Mouse (Mus musculus) megakaryocyte, embryonic 14.5 days (primary cell): Measurements from ENCODE around the gene Siae. TPM values are rescaled to one million over a fixed set of nuclear protein-coding genes. Genes with fewer than 3 reads are reported as not detected.

ENCODE experiments used
- H3K27me3 ChIP-seq: replicated peaks from 2 replicates; pipeline ENCODE3; 2012; ENCODE audit warnings: inconsistent platforms
- H3K36me3 ChIP-seq: replicated peaks from 2 replicates; pipeline ENCODE3; 2012; ENCODE audit warnings: low read length, inconsistent platforms, mixed read lengths
- H3K4me1 ChIP-seq: 2 replicates; pipeline ENCODE4 v1.6.1; 2012; ENCODE audit warnings: inconsistent platforms
- H3K4me3 ChIP-seq: replicated peaks from 2 replicates; pipeline ENCODE3; 2012; ENCODE audit warnings: moderate library complexity, mild to moderate bottlenecking, inconsistent platforms
- H3K9me3 ChIP-seq: 2 replicates; pipeline ENCODE4 v1.6.1; 2012; ENCODE audit warnings: inconsistent platforms
- FLI1 ChIP-seq: IDR thresholded peaks from 2 replicates; pipeline ENCODE4 v1.6.1; 2012; ENCODE audit warnings: low read length, inconsistent platforms, mixed read lengths
- GATA1 ChIP-seq: IDR thresholded peaks from 3 replicates; pipeline ENCODE4 v1.6.1; 2012; ENCODE audit warnings: mixed read lengths, low read length, inconsistent platforms, borderline replicate concordance
- polyA plus RNA-seq: library from polyadenylated mRNA; stranded (reverse); fragments of >175 nt; gene quantifications from 2 replicates; pipeline ENCODE4 v1.2.3, GENCODE M21; 2012; ENCODE audit warnings: low replicate concordance; ENCODE audit not compliant: insufficient read depth

Siae gene
- polyA plus RNA-seq, 1 experiment = 0.40 TPM

DNA sequence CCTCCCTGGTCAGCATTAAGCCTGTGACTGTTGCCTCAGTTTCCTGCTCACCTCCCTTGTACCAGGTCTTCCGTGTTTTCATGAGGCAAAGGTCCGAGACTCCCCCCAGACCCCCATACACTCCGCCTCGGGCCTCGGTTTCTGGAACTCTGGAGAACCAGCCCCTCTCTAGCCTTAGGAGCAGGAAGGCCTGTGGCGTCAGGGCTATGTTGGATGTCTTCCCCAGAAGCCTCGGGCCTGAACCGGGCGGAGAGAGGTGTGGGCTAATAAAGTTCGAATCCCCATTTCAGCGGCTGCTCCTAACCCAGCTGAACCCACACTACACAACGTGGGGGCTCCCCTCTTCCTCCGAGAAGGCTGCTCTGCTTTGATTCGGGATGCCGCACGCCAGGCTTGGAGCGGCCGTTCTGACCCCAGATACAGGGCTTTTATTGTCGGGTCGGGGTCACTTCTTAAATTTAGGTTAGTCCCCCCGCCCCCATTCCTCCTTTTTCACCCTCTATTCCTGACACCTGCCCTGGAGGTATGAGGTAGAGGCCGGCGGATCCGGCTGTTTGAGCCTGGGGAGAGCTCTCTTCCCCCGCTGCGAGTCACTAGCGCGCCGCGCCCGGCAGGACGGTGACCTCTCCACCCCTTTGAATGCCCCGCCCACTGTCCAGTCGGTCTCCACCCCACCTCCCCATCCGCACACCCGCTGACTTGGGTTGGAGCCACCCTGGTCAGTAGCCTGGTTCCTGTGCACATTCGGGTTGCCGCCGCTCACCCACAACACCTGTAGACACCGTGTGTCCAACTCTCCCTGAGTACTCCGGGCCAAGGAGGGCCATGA is 27.9 kb upstream of the Siae start, which contains the start of gene Esam:
Gene Esam (plus strand): TSS at position 683 of the 829 bp plus-strand sequence.
- Histone ChIP-seq H3K4me3 (peak within 1 kb of the TSS; percentile 91), H3K27me3 (peaks cover 3% of the 10 kb centered on the region)

DNA sequence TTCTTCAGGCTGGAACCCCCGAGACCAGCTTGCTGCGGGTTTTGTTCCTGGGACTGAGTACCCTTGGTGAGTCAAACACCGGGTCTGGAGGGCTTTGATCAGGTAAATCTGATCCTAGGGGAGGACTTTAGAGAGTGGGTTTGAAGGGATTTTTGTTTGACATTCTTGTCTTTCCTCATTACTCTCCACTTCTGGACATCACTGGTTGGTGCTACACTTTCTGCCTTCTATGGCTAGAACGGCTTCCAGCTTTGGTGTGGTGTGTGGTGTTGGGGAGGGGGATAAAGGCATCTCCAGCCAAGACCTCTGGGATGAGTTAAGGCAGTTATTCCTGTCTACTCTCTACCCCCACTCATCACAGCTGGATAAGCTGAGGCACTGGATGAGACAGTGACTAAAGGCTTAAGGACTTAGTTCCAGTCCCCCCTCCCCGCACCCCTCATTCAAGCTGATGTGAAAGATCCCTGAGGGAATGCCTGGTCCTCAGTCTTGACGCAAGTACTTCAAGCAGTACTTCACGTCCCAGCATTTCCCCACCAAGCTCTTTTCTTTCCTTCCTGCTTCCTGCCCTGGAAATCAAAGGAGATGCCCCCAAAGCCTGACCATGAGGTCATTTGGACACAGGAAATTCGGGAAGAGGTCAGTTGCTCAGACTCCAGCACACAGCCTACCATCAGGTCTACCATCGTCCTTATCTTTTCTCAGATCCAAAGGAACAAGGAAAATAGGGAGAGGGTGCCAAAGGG is 27.1 kb upstream of the Siae start:
- H3K9me3 ChIP-seq = no peaks in the 10 kb centered on the region
- H3K4me1 ChIP-seq = peaks cover 72% of the 10 kb centered on the region
- peak overlapping the region; percentile 91 for H3K4me3 ChIP-seq
- peaks cover 49% of the 10 kb centered on the region for H3K36me3 ChIP-seq
- TF ChIP-seq GATA1 = no peak
- no peak for TF ChIP-seq FLI1
- H3K27me3 ChIP-seq = peaks cover 3% of the 10 kb centered on the region

More for the DNA sequence above, 27.9 kb upstream of the Siae start, which contains the start of gene Esam:
- H3K36me3 ChIP-seq = peaks cover 49% of the 10 kb centered on the region
- peaks cover 64% of the 10 kb centered on the region for H3K4me1 ChIP-seq
- TF ChIP-seq FLI1 (no peak), GATA1 (no peak)
- H3K9me3 ChIP-seq = no peaks in the 10 kb centered on the region

DNA sequence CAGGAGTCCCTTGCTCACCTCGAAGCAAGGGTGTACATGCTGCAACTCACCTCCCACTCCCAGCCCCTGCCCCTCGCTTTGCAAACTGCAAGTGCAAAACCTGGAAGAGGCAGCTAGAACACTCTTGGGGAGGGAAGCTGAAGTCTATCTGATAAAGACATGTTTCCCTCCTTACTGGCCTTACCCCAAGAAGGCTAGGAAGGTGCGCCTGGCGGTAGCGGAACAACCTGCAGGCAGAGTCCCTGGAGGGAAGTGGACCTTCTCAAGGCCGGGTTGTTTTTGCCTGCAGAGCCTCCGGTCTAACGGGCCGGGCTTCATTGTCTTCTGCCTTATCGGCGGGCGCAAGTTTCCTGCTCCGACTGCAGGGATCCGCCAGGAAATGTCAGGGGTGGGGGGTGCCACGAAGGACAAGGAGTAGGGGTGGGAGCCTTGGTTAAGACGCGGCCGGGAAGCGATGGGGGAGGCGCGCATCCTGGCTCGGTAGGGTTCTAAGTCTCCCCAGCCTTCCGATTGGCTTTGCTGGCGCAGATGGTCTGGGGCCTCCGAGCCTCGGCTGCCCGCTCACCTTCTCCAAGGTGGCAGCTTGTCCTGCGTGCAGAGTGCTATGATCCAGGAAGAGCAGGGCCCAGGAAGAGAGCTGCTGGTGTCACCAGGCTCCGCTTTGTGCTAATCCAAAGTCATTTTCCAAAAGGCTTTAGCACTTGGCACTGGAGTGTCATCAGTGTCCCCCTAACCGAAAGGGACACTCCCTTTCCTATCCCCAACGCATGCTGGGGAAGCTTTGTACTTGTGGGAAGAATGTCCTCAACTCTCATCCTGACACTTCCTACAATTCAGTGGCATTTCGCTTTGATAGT is 25.2 kb upstream of the Siae start:
- TF ChIP-seq FLI1 (no peak), GATA1 (no peak)
- Histone ChIP-seq H3K27me3 (peaks cover 3% of the 10 kb centered on the region), H3K9me3 (no peaks in the 10 kb centered on the region), H3K36me3 (peaks cover 53% of the 10 kb centered on the region), H3K4me3 (peak overlapping the region; percentile 91), H3K4me1 (peaks cover 82% of the 10 kb centered on the region)

DNA sequence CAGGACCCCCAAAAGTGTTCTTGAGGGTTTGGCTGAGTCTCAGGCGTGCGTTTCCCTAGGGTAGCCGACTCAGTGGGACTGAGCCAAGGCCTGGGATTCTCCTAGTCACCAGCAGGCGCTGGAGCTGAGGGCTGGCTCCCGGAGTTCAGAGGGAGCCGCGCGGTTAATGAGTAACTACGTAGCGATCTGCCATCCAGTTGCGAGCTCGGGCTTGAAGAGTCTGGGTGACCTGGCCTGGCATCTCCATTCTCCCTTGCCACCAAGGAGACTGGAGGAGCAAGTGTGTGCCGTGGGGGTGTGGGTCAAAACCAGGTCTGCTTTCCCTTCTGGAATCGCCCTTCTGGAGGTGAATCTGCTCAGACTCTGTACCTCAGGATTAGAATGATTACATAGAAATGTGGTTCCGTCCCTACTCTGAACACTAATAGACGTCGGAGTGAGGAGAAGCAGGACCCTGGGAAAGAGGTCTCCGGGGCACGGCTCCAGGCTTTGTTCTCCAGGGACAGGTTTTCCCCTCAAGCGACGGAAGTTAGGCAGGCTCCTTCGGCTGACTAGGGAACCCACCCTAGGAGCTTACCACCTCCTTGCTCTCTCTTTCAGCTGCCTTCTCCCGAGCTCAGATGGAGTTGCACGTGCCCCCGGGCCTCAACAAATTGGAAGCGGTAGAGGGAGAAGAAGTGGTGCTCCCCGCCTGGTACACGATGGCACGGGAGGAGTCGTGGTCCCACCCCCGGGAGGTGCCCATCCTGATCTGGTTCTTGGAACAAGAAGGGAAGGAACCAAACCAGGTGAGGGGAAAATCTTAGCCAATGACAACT is 24.4 kb upstream of the Siae start:
- TF ChIP-seq FLI1 (no peak), GATA1 (no peak)
- H3K4me3 ChIP-seq = peak overlapping the region; percentile 91
- peaks cover 3% of the 10 kb centered on the region for H3K27me3 ChIP-seq
- peaks cover 90% of the 10 kb centered on the region for H3K4me1 ChIP-seq
- no peaks in the 10 kb centered on the region for H3K9me3 ChIP-seq
- peaks cover 55% of the 10 kb centered on the region for H3K36me3 ChIP-seq

DNA sequence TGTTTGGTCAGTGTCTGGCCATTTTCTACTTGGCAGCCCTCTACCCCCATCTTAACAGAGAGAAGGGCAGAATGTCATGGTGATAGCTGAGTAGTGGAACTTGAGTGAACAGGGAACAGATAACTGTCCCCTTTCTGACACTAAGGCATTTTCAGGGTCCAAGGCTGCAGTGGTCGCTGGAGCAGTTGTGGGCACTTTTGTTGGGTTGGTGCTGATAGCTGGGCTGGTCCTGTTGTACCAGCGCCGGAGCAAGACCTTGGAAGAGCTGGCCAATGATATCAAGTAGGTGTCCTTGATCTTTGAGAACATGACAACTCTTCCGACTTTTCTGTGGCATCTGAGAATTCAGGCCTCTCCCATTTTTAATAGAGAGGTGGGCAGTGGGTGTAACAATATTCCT is 18.6 kb upstream of the Siae start:
- Histone ChIP-seq H3K9me3 (no peaks in the 10 kb centered on the region), H3K4me3 (no peak overlapping the region), H3K36me3 (peaks cover 89% of the 10 kb centered on the region), H3K27me3 (no peaks in the 10 kb centered on the region), H3K4me1 (peaks cover 89% of the 10 kb centered on the region)
- TF ChIP-seq FLI1 (no peak), GATA1 (no peak)

DNA sequence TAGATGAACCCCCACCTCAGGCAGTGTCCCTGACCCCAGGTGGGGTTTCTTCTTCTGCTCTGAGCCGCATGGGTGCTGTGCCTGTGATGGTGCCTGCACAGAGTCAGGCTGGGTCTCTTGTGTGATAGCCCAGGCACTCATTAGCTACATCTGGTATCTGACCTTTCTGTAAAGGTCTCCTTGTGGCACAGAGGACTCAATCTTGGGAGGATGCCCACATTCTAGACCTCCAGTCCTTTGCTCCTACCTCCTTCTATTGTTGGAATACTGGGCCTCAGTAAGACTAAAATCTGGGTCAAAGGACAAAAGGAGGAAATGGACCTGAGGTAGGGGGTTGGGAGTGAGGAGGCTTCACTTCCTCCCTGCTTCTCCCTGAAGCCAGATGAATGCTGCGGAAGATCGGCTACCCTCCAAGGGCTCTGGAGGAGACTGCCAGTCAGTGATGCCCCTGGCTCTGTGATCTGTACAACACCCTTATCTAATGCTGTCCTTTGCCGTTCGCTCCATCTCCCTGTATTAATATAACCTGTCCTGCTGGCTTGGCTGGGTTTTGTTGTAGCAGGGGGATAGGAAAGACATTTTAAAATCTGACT is 17.7 kb upstream of the Siae start:
- Histone ChIP-seq H3K27me3 (no peaks in the 10 kb centered on the region), H3K36me3 (peaks cover 92% of the 10 kb centered on the region), H3K9me3 (no peaks in the 10 kb centered on the region), H3K4me1 (peaks cover 89% of the 10 kb centered on the region), H3K4me3 (no peak overlapping the region)
- no peak for TF ChIP-seq FLI1
- no peak for TF ChIP-seq GATA1

DNA sequence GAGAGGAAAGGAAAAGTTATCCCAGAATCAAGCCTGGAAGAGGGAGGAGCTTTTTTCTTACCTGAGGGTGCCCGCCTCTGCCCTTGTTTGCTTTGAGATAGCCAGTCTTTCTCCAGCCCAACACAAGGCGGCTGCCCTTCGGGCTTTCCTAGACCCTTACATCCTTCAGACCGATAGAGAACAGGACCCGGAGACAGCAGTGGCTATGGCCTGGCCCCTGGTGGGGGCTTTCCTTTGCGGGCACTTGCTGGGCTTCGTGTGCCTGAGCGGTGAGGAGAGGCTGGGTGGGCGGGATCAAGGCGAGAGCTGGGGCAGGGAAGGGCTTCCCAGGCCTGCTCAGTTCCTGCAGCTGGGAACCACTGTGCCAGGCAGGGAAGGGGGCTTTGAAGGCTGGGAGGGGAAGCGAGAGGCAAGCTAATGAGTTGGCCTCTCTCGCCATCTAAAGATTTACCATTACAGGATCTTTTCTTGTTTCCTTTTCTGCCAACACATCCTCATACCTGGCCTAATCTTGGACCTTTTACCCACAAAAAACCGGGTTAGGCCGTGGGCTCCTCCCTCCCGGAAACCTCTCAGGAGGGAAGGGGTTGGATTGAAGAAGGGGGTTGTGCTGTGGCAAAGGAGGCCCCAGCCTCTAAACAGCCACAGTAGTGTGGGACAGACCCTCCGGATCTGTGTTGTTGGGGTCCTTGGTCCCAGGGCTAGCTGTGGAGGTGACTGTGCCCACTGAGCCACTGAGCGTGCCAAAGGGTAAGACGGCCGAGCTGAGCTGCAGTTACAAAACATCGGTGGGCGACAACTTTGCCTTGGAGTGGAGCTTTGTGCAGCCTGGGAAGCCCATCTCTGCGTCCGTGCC is 16.1 kb upstream of the Siae start, which contains the start of gene Vsig2:
Gene Vsig2 (plus strand): TSS at position 86 of the 856 bp plus-strand sequence.
- H3K4me1 ChIP-seq = peaks cover 91% of the 10 kb centered on the region
- peak within 1 kb of the TSS; percentile 33 for H3K4me3 ChIP-seq
- no peak for TF ChIP-seq FLI1
- no peak for TF ChIP-seq GATA1
- H3K36me3 ChIP-seq = peaks cover 93% of the 10 kb centered on the region
- H3K27me3 ChIP-seq = no peaks in the 10 kb centered on the region
- H3K9me3 ChIP-seq = no peaks in the 10 kb centered on the region

DNA sequence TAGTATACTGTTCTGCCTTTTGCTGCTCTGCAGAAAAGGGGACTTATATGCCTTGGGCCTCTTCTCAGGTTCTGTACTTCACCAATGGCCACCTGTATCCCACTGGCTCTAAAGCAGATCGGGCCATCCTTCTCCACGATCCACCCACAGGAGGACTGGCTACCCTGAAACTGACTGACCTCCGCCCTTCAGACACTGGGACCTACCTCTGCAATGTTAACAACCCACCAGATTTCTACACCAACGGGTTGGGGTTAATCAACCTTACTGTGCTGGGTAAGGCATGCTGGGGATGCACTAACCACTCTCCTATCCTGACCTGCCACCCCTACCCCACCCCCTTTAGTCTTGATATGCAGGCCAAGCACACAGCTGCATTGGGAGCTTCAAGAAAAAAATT is 15.3 kb upstream of the Siae start:
- TF ChIP-seq FLI1 = no peak
- TF ChIP-seq GATA1 = no peak
- Histone ChIP-seq H3K9me3 (no peaks in the 10 kb centered on the region), H3K4me1 (peaks cover 97% of the 10 kb centered on the region), H3K27me3 (no peaks in the 10 kb centered on the region), H3K36me3 (peaks cover 93% of the 10 kb centered on the region), H3K4me3 (no peak overlapping the region)
